Mouse (Mus musculus) stomach, embryonic 14.5 days (tissue): ENCODE results near the gene Inafm1. TPM values are rescaled to one million over a fixed set of nuclear protein-coding genes. Genes with fewer than 3 reads are reported as not detected.
A peak's percentile ranks its signal among the peaks of the same experiment; 100 is the strongest.

Experiments used
- ATAC-seq: fragments of 200-750 bp; cut with Nextera tagmentation; 2 replicates; pipeline ENCODE4 v1.8.0; 2017; ENCODE audit warnings: low read depth, moderate TSS enrichment; ENCODE audit not compliant: insufficient number of reproducible peaks, insufficient read depth, low FRiP score
- H3K27ac ChIP-seq: fragments of 300-500 bp; sonication (generic); 2 replicates; pipeline ENCODE4 v1.5.1; 2014; ENCODE audit warnings: mild to moderate bottlenecking, low read length, moderate library complexity, mixed read lengths
- H3K27me3 ChIP-seq: fragments of 300-500 bp; sonication (generic); 2 replicates; pipeline ENCODE4 v1.6.1; 2014; ENCODE audit warnings: low read length, control low read depth, mixed read lengths; ENCODE audit not compliant: control insufficient read depth, insufficient read depth
- H3K36me3 ChIP-seq: fragments of 300-500 bp; sonication (generic); 2 replicates; pipeline ENCODE4 v1.6.1; 2014; ENCODE audit warnings: mild to moderate bottlenecking, control low read depth, low read length, moderate library complexity, mixed read lengths; ENCODE audit not compliant: control insufficient read depth, insufficient read depth
- H3K4me1 ChIP-seq: fragments of 300-500 bp; sonication (generic); 2 replicates; pipeline ENCODE4 v1.6.1; 2014; ENCODE audit warnings: low read length, control low read depth, mixed read lengths; ENCODE audit not compliant: control insufficient read depth, insufficient read depth
- H3K4me2 ChIP-seq: fragments of 300-500 bp; sonication (generic); replicated peaks from 2 replicates; pipeline ENCODE4 v1.6.1; 2014; ENCODE audit warnings: low read depth, low read length, control low read depth
- H3K4me3 ChIP-seq: fragments of 300-500 bp; sonication (generic); 2 replicates; pipeline ENCODE4 v1.5.1; 2014; ENCODE audit warnings: low read depth, low read length, control low read depth
- H3K9ac ChIP-seq: fragments of 300-500 bp; sonication (generic); replicated peaks from 2 replicates; pipeline ENCODE4 v1.6.1; 2014; ENCODE audit warnings: low read depth, mild to moderate bottlenecking, control low read depth, low read length, moderate library complexity, mixed read lengths
- H3K9me3 ChIP-seq: fragments of 300-500 bp; sonication (generic); 2 replicates; pipeline ENCODE4 v1.6.1; 2016; ENCODE audit warnings: low read depth, low read length, control low read depth; ENCODE audit not compliant: control insufficient read depth
- WGBS: fragments of 180-500 bp; shearing (Covaris S2); extraction: QIAGEN DNeasy Blood & Tissue Kit; methylation state at CpG from one replicate; pipeline ENCODE4 v1.1.7; 2014; 5-methylcytosine and 5-hydroxymethylcytosine counted together
- polyA plus RNA-seq: library from polyadenylated mRNA; unstranded; fragments of >200 nt; fragmentation: Nextera tagmentation; extraction: Ambion mirVana; gene quantifications from 2 replicates; pipeline ENCODE4 v1.2.1, GENCODE M21; 2014

Inafm1 gene
- polyA plus RNA-seq, 1 experiment from 2014 or later, result 19.5 TPM

DNA sequence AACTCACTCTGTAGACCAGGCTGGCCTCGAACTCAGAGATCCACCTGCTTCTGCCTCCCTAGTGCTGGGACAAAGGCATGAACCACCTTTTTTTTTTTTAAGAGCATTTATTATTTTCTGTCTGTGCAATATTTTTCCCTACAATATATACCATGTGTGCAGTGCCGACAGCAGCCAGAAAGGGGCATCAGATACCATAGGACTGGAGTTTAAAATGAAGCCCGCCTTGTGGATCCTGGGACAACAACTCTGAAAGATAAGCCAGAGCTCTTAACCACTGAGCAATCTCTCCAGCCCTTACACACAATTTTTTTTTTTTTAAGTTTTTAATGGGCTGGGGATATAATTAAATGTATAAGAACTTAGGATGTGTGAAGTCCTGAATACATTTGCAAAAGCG lies 20.9 kb upstream of the Inafm1 start:
- peak overlapping the region; percentile 83; the same call in 1 of the 2 replicates for H3K4me2 ChIP-seq
- no peaks in the 10 kb centered on the region for H3K9me3 ChIP-seq
- WGBS, result 25% methylated on average over 4 of the region's 4 CpGs
- H3K27me3 ChIP-seq, result no peaks in the 10 kb centered on the region
- no peak overlapping the region for H3K9ac ChIP-seq
- H3K36me3 ChIP-seq, result no peaks in the 10 kb centered on the region
- no peak overlapping the region for H3K27ac ChIP-seq
- 0 out of 2 replicates have a peak, but pooled peaks cover 9% of the 10 kb centered on the region for H3K4me1 ChIP-seq
- no peak overlapping the region for H3K4me3 ChIP-seq
- no peak for ATAC-seq

DNA sequence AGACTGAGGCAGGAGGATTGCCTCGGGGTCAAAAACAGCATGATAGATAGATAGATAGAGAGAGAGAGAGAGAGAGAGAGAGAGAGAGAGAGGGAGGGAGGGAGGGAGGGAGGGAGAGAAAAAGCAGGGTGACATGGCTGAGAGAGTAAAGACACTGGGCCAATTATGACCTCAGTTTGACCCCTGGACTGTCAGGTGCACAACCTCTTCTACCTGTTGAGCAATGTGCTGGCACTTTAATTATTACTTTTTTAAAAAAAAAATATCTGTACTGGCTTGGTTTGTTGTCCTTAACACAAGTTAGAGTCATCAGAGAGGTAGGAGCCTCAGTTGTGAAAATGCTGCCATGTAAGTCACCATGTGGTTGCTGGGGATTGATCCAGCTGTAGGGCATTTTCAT lies 14.4 kb upstream of the Inafm1 start:
- Histone ChIP-seq H3K4me1 (peaks cover 7% of the 10 kb centered on the region; the same call in 1 of the 2 replicates), H3K27ac (no peak overlapping the region), H3K9me3 (no peaks in the 10 kb centered on the region), H3K36me3 (peaks cover 12% of the 10 kb centered on the region), H3K4me3 (no peak overlapping the region), H3K27me3 (no peaks in the 10 kb centered on the region), H3K9ac (no peak overlapping the region), H3K4me2 (no peak overlapping the region)
- ATAC-seq, result no peak
- whole genome bisulfite sequencing, result 74% methylated on average over 1 of the region's 1 CpGs

DNA sequence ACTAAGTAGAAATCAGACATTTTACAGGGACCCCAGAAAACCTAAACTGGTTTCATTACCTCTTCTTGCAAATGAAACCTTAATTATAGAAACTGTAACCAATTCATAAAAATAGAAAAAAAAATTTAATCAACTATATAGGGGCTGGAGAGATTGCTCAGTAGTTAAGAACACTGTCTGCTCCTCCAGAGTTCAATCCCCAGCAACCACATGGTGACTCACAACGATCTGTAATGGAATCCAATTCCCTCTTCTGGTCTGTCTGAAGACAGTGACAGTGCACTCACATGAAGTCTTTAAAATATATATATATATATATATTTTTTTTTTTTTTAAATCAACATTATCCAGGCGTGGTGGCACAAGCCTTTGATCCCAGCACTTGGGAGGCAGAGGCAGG lies 13.6 kb upstream of the Inafm1 start:
- ATAC-seq, result no peak

DNA sequence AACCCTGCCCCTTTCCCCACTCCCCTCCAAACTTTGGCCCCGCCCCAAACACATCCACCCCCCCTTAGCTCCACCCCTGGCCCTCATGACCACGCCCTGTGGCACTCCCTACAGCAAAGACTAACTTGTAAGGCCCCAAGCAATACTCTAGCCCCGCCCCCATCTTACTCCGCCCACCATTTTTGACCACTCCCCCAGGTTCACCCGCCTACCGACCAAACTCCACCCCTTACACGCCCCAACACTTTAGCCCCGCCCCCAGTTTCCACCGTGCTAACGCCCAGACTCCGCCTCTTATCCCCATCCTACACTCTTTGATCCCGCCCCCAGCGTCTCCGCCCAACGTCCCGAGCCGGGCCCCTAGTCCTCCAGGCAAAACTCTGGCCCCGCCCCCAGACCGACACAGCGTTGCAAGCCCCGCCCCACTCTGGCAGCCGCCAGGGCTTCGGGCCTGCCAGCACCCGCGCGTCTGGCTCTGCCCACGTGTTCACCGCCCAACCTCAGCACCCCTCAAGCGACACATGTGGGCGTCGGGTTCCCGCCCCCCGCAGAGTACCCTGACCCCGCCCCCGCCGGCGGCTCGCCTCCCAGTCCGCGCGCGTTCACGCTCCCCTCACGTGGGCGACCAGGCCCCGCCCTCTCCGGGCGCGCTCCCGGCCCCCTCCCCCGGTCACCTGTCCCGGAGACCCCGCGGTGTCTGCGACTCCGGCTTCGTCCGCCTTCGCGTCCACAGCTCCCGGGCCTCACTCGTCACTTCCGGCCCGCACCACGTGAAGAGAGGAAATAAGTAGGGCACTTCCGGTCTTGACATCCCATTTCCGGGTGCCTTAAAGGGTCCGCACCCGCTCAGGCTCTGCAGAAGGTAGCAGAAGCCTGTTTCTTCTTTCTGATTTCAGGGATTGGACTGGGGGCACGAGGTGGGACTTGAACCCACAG lies 12.9 kb upstream of the Inafm1 start, which contains the start of gene Ccdc9:
Gene Ccdc9 (minus strand): TSS at position 770 of the 936 bp plus-strand sequence.
- Histone ChIP-seq H3K36me3 (peaks cover 26% of the 10 kb centered on the region), H3K4me2 (peak within 1 kb of the TSS; percentile 64), H3K4me1 (peaks cover 7% of the 10 kb centered on the region; the same call in 1 of the 2 replicates), H3K9me3 (no peaks in the 10 kb centered on the region), H3K27ac (peak within 1 kb of the TSS; percentile 96), H3K4me3 (peak within 1 kb of the TSS; percentile 61), H3K9ac (peak within 1 kb of the TSS; percentile 69), H3K27me3 (no peaks in the 10 kb centered on the region)
- ATAC-seq, result peak; percentile 89
- WGBS, result 2% methylated on average over 70 of the region's 70 CpGs

More for the DNA sequence above, 13.6 kb upstream of the Inafm1 start:
- peaks cover 19% of the 10 kb centered on the region for H3K36me3 ChIP-seq
- no peaks in the 10 kb centered on the region for H3K9me3 ChIP-seq
- peak overlapping the region; percentile 96; the same call in 1 of the 2 replicates for H3K27ac ChIP-seq
- peak overlapping the region; percentile 46 for H3K4me2 ChIP-seq
- H3K27me3 ChIP-seq, result no peaks in the 10 kb centered on the region
- H3K9ac ChIP-seq, result peak overlapping the region; percentile 69
- WGBS, result 78% methylated on average over 2 of the region's 2 CpGs
- peak overlapping the region; percentile 61 for H3K4me3 ChIP-seq
- H3K4me1 ChIP-seq, result peaks cover 7% of the 10 kb centered on the region; the same call in 1 of the 2 replicates

DNA sequence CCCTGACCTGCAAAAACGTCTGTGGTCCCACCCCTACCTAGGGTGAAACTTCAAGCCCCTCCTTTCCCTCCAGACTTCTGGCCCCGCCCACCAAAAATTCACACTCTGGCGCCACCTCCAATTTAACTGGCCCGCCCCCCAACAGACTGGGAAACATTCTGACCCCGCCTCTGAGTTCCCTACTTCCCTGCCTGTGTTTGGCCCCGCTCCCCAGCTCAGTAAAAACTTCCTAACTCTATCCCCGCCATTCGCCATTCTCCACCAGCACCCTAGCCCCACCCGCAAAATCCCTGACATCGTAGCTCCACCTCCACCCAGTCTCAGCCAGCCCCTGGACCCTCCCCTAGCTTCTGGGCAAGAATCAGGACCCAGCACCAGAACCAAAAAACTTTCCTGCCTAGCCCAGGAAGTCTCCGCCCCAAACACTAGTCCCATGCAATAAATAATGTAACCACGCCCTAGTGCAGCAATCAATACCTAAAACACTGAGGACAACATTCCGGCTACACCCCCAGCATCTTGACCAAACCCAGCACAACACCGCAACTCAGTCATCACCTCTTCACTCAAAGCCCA lies 12.1 kb upstream of the Inafm1 start:
- H3K36me3 ChIP-seq, result peaks cover 34% of the 10 kb centered on the region
- WGBS, result 1% methylated on average over 14 of the region's 14 CpGs
- H3K9ac ChIP-seq, result no peak overlapping the region
- peak overlapping the region; percentile 66; the same call in 1 of the 2 replicates for H3K27ac ChIP-seq
- H3K4me2 ChIP-seq, result peak overlapping the region; percentile 64
- H3K9me3 ChIP-seq, result no peaks in the 10 kb centered on the region
- ATAC-seq, result peak; percentile 62
- H3K27me3 ChIP-seq, result no peaks in the 10 kb centered on the region
- peak overlapping the region; percentile 61 for H3K4me3 ChIP-seq
- peaks cover 7% of the 10 kb centered on the region; the same call in 1 of the 2 replicates for H3K4me1 ChIP-seq

DNA sequence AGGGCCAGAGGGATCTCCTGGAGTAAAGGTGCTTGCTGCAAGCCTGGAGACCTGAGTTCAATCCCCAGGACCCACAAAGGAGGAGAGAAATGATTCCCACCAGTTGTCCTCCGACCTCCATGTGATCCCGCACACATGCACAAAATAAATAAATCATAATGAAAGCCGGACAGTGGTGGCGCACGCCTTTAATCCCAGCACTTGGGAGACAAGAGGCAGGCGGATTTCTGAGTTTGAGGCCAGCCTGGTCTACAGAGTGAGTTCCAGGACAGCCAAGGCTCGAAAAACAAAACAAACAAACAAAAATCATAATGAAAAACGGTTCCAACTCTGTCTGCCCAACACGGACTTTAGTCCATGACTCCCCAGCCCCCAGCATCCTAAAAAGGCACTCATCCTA lies 11.5 kb upstream of the Inafm1 start:
- no peak for ATAC-seq
- peak overlapping the region; percentile 61 for H3K4me3 ChIP-seq
- no peak overlapping the region for H3K9ac ChIP-seq
- peaks cover 7% of the 10 kb centered on the region; the same call in 1 of the 2 replicates for H3K4me1 ChIP-seq
- H3K4me2 ChIP-seq, result peak overlapping the region; percentile 64
- H3K27me3 ChIP-seq, result no peaks in the 10 kb centered on the region
- H3K9me3 ChIP-seq, result no peaks in the 10 kb centered on the region
- WGBS, result 45% methylated on average over 9 of the region's 9 CpGs
- peak overlapping the region; percentile 66; the same call in 1 of the 2 replicates for H3K27ac ChIP-seq
- peaks cover 37% of the 10 kb centered on the region for H3K36me3 ChIP-seq

DNA sequence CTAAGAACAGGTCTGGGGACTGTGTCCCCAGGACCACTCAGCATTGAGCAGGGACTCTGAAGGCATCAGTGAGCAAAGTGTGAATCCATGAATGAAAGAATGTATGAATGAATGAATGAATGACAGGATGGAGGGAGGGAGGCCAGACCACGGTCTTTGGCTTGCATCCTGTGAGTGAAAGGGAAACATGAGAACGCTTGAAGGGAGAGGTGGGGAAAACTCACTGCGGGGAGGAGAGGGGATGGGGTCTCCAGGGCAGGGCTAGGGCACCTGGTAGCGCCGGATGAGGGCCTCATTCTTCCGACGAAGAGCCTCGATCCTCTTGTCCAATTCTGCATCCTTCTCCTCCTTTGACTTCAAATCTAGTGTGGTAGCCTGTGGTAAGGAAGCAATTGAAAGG lies 10.6 kb upstream of the Inafm1 start:
- no peak overlapping the region for H3K27ac ChIP-seq
- 88% methylated on average over 8 of the region's 8 CpGs for WGBS
- peaks cover 7% of the 10 kb centered on the region; the same call in 1 of the 2 replicates for H3K4me1 ChIP-seq
- H3K36me3 ChIP-seq, result peaks cover 41% of the 10 kb centered on the region
- no peak overlapping the region for H3K4me3 ChIP-seq
- H3K9me3 ChIP-seq, result no peaks in the 10 kb centered on the region
- ATAC-seq, result no peak
- H3K27me3 ChIP-seq, result no peaks in the 10 kb centered on the region
- H3K4me2 ChIP-seq, result no peak overlapping the region
- no peak overlapping the region for H3K9ac ChIP-seq

DNA sequence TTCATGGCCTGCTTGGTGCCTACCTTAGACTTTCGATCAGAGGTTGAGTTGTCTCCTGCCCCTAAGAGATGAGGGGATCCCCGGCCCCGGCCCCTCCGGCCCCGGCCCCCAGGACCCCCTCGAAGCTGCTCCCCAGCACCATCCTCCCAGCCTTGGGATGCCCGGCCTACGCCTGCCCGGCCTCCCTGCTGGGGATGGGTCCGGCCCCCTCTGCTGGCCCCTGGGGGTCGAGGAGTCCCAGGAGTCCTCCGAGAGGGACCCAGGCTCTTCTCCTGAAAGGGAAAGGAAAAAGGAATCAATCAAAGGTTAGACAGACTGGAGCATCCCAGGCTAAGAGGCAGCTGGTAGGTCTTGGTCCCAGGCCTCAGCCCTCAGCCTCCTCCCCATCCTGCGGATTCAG lies 8.9 kb upstream of the Inafm1 start:
- H3K4me2 ChIP-seq, result no peak overlapping the region
- ATAC-seq, result no peak
- no peak overlapping the region for H3K9ac ChIP-seq
- H3K27me3 ChIP-seq, result no peaks in the 10 kb centered on the region
- H3K36me3 ChIP-seq, result peaks cover 49% of the 10 kb centered on the region
- H3K9me3 ChIP-seq, result no peaks in the 10 kb centered on the region
- H3K4me3 ChIP-seq, result no peak overlapping the region
- 85% methylated on average over 13 of the region's 13 CpGs for WGBS
- no peak overlapping the region for H3K27ac ChIP-seq
- peaks cover 7% of the 10 kb centered on the region; the same call in 1 of the 2 replicates for H3K4me1 ChIP-seq
